Mouse (Mus musculus) CH12.LX (cell line): ENCODE results near the gene Cant1. TPM values are rescaled to one million over a fixed set of nuclear protein-coding genes. Genes with fewer than 3 reads are reported as not detected.

Experiments
- DNase-seq: peaks from one replicate; pipeline ENCODE4 v3.0.0-alpha.2; 2013; ENCODE audit errors: extremely low read depth
- H3K27ac ChIP-seq: 2 replicates; pipeline ENCODE4 v1.5.1; 2012; ENCODE audit warnings: low read depth, mild to moderate bottlenecking, control low read depth, moderate library complexity; ENCODE audit not compliant: insufficient read depth
- H3K27me3 ChIP-seq: replicated peaks from 2 replicates; pipeline ENCODE3; 2012; ENCODE audit warnings: inconsistent platforms
- H3K36me3 ChIP-seq, 2 experiments: replicated peaks in 1 of 2; 2 replicates each; pipeline versions ENCODE3 to v1.6.1; 2012; ENCODE audit warnings: inconsistent platforms in 1 of 2, low read length in 1 of 2, mild to moderate bottlenecking in 1 of 2, mixed read lengths in 1 of 2, moderate library complexity in 1 of 2; ENCODE audit not compliant: control insufficient read depth in 1 of 2, insufficient read depth in 1 of 2
- H3K4me1 ChIP-seq, 2 experiments: 2 replicates each; pipeline ENCODE4 v1.6.1; 2012; ENCODE audit warnings: inconsistent platforms in 1 of 2, moderate library complexity in 1 of 2; ENCODE audit not compliant: insufficient read depth in 2 of 2, control insufficient read depth in 1 of 2
- H3K4me2 ChIP-seq: 2 replicates; pipeline ENCODE4 v1.6.1; 2012; ENCODE audit warnings: low read depth, mild to moderate bottlenecking, control low read depth; ENCODE audit not compliant: poor library complexity, insufficient read depth, severe bottlenecking
- H3K4me3 ChIP-seq, 3 experiments: fragments of 150-350 bp in 1 of 3; sonication (generic) in 1 of 3; replicated peaks in 1 of 3; 2 replicates each; pipeline versions ENCODE3 to v1.5.1; 2011 to 2012; ENCODE audit warnings: low read depth in 2 of 3, low read length in 2 of 3, mild to moderate bottlenecking in 2 of 3, moderate library complexity in 2 of 3, control low read depth in 1 of 3, improper control_type of control experiment in 1 of 3, inconsistent platforms in 1 of 3, mixed read lengths in 1 of 3; ENCODE audit not compliant: poor library complexity in 1 of 3
- H3K79me2 ChIP-seq: replicated peaks from 2 replicates; pipeline ENCODE4 v1.6.1; 2012; ENCODE audit warnings: mild to moderate bottlenecking, moderate library complexity; ENCODE audit not compliant: control insufficient read depth, poor library complexity, insufficient read depth, severe bottlenecking; ENCODE audit errors: extremely low read depth
- H3K9ac ChIP-seq: 2 replicates; pipeline ENCODE4 v1.6.1; 2012; ENCODE audit warnings: low read depth, mild to moderate bottlenecking, control low read depth, moderate library complexity; ENCODE audit not compliant: insufficient read depth
- H3K9me3 ChIP-seq: replicated peaks from 2 replicates; pipeline ENCODE3; 2012; ENCODE audit warnings: low read length, inconsistent platforms, mixed read lengths
- CHD2 ChIP-seq: IDR thresholded peaks from 2 replicates; pipeline ENCODE4 v1.6.1; 2011; ENCODE audit warnings: low read length, improper control_type of control experiment
- CTCF ChIP-seq, 2 experiments: IDR thresholded peaks in 1 of 2; conservative IDR thresholded peaks in 1 of 2; 2 replicates each; pipeline ENCODE4 v1.5.1; 2011 to 2012; ENCODE audit warnings: low read depth in 2 of 2, low read length in 2 of 2, improper control_type of control experiment in 1 of 2, inconsistent platforms in 1 of 2, mild to moderate bottlenecking in 1 of 2, moderate library complexity in 1 of 2
- E2F4 ChIP-seq: IDR thresholded peaks from 2 replicates; pipeline ENCODE4 v1.6.1; 2011; ENCODE audit warnings: low read depth, low read length, improper control_type of control experiment; ENCODE audit not compliant: insufficient replicate concordance
- ELF1 ChIP-seq: IDR thresholded peaks from 2 replicates; pipeline ENCODE4 v1.6.1; 2014; ENCODE audit warnings: low read depth, mild to moderate bottlenecking, inconsistent platforms, low read length, improper control_type of control experiment
- EP300 ChIP-seq: IDR thresholded peaks from 2 replicates; pipeline ENCODE4 v1.6.1; 2011; ENCODE audit warnings: low read length, improper control_type of control experiment
- GABPA ChIP-seq: IDR thresholded peaks from 2 replicates; pipeline ENCODE4 v1.6.1; 2012; ENCODE audit warnings: low read depth, low read length, improper control_type of control experiment, inconsistent platforms; ENCODE audit not compliant: insufficient replicate concordance
- IRF4 ChIP-seq: IDR thresholded peaks from 2 replicates; pipeline ENCODE4 v1.6.1; 2014; ENCODE audit warnings: low read depth, mild to moderate bottlenecking, inconsistent platforms, low read length, improper control_type of control experiment
- JUN ChIP-seq: IDR thresholded peaks from 2 replicates; pipeline ENCODE4 v1.6.1; 2011; ENCODE audit warnings: low read depth, mild to moderate bottlenecking, low read length, improper control_type of control experiment, moderate library complexity; ENCODE audit not compliant: insufficient read depth
- KAT2A ChIP-seq: IDR thresholded peaks from 2 replicates; pipeline ENCODE4 v1.6.1; 2012; ENCODE audit warnings: low read length, improper control_type of control experiment, inconsistent platforms; ENCODE audit not compliant: insufficient replicate concordance
- MAFK ChIP-seq: IDR thresholded peaks from 2 replicates; pipeline ENCODE4 v1.6.1; 2011; ENCODE audit warnings: low read length, improper control_type of control experiment; ENCODE audit not compliant: insufficient replicate concordance
- MAZ ChIP-seq: IDR thresholded peaks from 2 replicates; pipeline ENCODE4 v1.6.1; 2012; ENCODE audit warnings: low read depth, mild to moderate bottlenecking, inconsistent platforms, low read length, improper control_type of control experiment, moderate library complexity
- MEF2A ChIP-seq: IDR thresholded peaks from 2 replicates; pipeline ENCODE4 v1.6.1; 2014; ENCODE audit warnings: low read depth, mild to moderate bottlenecking, inconsistent platforms, low read length, improper control_type of control experiment, borderline replicate concordance
- MYC ChIP-seq: IDR thresholded peaks from 2 replicates; pipeline ENCODE4 v1.6.1; 2011; ENCODE audit warnings: low read depth, mild to moderate bottlenecking, improper control_type of control experiment, low read length
- NELFE ChIP-seq: IDR thresholded peaks from 2 replicates; pipeline ENCODE4 v1.6.1; 2011; ENCODE audit warnings: low read depth, low read length, improper control_type of control experiment
- NRF1 ChIP-seq: IDR thresholded peaks from 2 replicates; pipeline ENCODE4 v1.6.1; 2014; ENCODE audit warnings: low read depth, mild to moderate bottlenecking, inconsistent platforms, low read length, improper control_type of control experiment, moderate library complexity
- PAX5 ChIP-seq: IDR thresholded peaks from 2 replicates; pipeline ENCODE4 v1.6.1; 2012; ENCODE audit warnings: low read length, inconsistent platforms, mixed read lengths
- POLR2A ChIP-seq: IDR thresholded peaks from 2 replicates; pipeline ENCODE4 v1.6.1; 2011; ENCODE audit warnings: low read depth, mild to moderate bottlenecking, improper control_type of control experiment, low read length
- POLR2AphosphoS2 ChIP-seq: IDR thresholded peaks from 2 replicates; pipeline ENCODE4 v1.6.1; 2011; ENCODE audit warnings: low read depth, low read length, improper control_type of control experiment
- RAD21 ChIP-seq: IDR thresholded peaks from 2 replicates; pipeline ENCODE4 v1.6.1; 2011; ENCODE audit warnings: low read depth, mild to moderate bottlenecking, low read length, improper control_type of control experiment, moderate library complexity
- RCOR1 ChIP-seq: conservative IDR thresholded peaks from 2 replicates; pipeline ENCODE4 v1.6.1; 2012; ENCODE audit warnings: low read depth, mild to moderate bottlenecking, inconsistent platforms, low read length, improper control_type of control experiment
- SIN3A ChIP-seq: IDR thresholded peaks from 2 replicates; pipeline ENCODE4 v1.6.1; 2012; ENCODE audit warnings: low read length, improper control_type of control experiment, inconsistent platforms
- SMC3 ChIP-seq: IDR thresholded peaks from 2 replicates; pipeline ENCODE4 v1.6.1; 2011; ENCODE audit warnings: low read depth, low read length, improper control_type of control experiment
- TBP ChIP-seq: conservative IDR thresholded peaks from 2 replicates; pipeline ENCODE4 v1.6.1; 2011; ENCODE audit warnings: low read depth, low read length, improper control_type of control experiment
- TCF12 ChIP-seq: IDR thresholded peaks from 2 replicates; pipeline ENCODE4 v1.6.1; 2014; ENCODE audit warnings: low read depth, mild to moderate bottlenecking, inconsistent platforms, low read length, improper control_type of control experiment
- UBTF ChIP-seq: IDR thresholded peaks from 2 replicates; pipeline ENCODE4 v1.6.1; 2012; ENCODE audit warnings: low read depth, mild to moderate bottlenecking, inconsistent platforms, low read length, improper control_type of control experiment, moderate library complexity
- USF2 ChIP-seq: conservative IDR thresholded peaks from 2 replicates; pipeline ENCODE4 v1.6.1; 2011; ENCODE audit warnings: low read depth, low read length, improper control_type of control experiment
- ZC3H11A ChIP-seq: IDR thresholded peaks from 2 replicates; pipeline ENCODE4 v1.6.1; 2012; ENCODE audit warnings: low read depth, mild to moderate bottlenecking, inconsistent platforms, low read length, improper control_type of control experiment
- ZNF384 ChIP-seq: IDR thresholded peaks from 2 replicates; pipeline ENCODE4 v1.6.1; 2012; ENCODE audit warnings: low read depth, low read length, improper control_type of control experiment, inconsistent platforms
- dilution Hi-C: fragments of 300-500 bp; cut with MboI; formaldehyde crosslinking; loops from 2 replicates; pipeline ENCODE4 v1.14.3; 2020; ENCODE audit warnings: low sequenced_read_pairs; ENCODE audit not compliant: extremely low pct_unique_long_range_greater_than_20kb, extremely low pct_ligation_motif_present
- in situ Hi-C: fragments of 300-500 bp; cut with MboI; formaldehyde crosslinking; loops from 3 replicates; pipeline ENCODE4 v1.14.3; 2019; ENCODE audit warnings: low sequenced_read_pairs, low pct_ligation_motif_present, low pct_unique_long_range_greater_than_20kb, mixed read lengths
- polyA plus RNA-seq: library from polyadenylated mRNA; unstranded; fragments of >175 nt; gene quantifications from 2 replicates; pipeline ENCODE4 v1.2.1, GENCODE M21; 2012; ENCODE audit warnings: low read depth; ENCODE audit not compliant: insufficient read length
- total RNA-seq, 2 experiments: library from RNA; depleted of rRNA; stranded (reverse); fragments of 300-350 nt in 1 of 2; fragments of >200 nt in 1 of 2; gene quantifications; 2 replicates each; pipeline ENCODE4 v1.2.3; 2012 to 2014

Gene Cant1
- total and polyA plus RNA-seq, 3 experiments = 28.8 to 40.2 (median 31.2) TPM

DNA sequence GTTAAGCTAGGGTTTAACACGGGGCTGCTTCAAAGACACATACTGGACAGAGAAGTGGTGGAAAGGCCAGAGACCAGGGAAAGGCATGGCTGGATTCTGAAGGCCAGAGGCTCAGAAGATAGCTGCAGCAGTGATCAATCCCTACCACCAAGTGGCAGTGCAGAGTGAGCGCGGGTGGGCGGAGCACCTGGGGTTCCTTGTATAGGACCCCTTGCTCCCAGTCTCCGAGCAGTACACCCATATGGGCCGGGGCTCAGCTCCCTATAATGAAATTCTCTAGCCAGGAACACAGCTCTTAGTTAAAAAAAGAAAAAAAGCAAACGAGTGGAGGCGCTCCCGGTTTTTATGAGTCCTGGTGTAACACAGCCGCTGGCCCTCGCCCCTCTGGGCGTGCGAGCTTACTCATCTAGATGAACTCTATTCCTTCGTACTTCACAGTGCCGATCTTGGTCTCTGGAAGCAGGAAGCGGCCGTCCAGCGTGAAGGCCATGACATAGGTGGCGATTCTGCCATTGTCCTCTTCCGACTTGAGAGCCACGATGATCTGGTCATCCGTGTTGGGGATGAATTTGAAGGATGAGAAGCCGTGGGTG lies 11.5 kb downstream of the Cant1 start:
- in situ Hi-C loops (no loop called here), dilution Hi-C loops (no loop called here)
- Histone ChIP-seq H3K9ac (no peak overlapping the region), H3K27ac (no peak overlapping the region), H3K79me2 (no peaks in the 10 kb centered on the region), H3K9me3 (no peaks in the 10 kb centered on the region), H3K4me1 (peaks cover 24 to 45% of the 10 kb centered on the region in 2 experiments), H3K36me3 (peaks cover 54 to 71% of the 10 kb centered on the region in 2 experiments), H3K4me3 (no peak overlapping the region), H3K27me3 (no peaks in the 10 kb centered on the region), H3K4me2 (no peak overlapping the region)
- TF ChIP-seq TBP (no peak), MEF2A (no peak), USF2 (no peak), POLR2A (no peak), E2F4 (no peak), ELF1 (no peak), KAT2A (no peak), MYC (no peak), RCOR1 (no peak), CTCF (conservative IDR thresholded peaks at IDR 0.05 in 1 of 2, IDR thresholded peaks at IDR 0.05 in 1 of 2; ENCODE audit: low read depth in 2 of 2, low read length in 2 of 2) (peak in 1 of 2 experiments; percentile 59; a peak in 2 of 4 replicates), JUN (no peak), NELFE (no peak), MAFK (no peak), PAX5 (no peak), ZC3H11A (no peak), SIN3A (0 out of 2 replicates have a peak, but pooled peaks have one; percentile 31), TCF12 (no peak), SMC3 (peak; percentile 51), GABPA (no peak), ZNF384 (no peak), POLR2AphosphoS2 (no peak), EP300 (no peak), IRF4 (no peak), MAZ (no peak), NRF1 (0 out of 2 replicates have a peak, but pooled peaks have one; percentile 5), UBTF (no peak), CHD2 (no peak), RAD21 (peak; percentile 14)
- DNase-seq = no peak
